Mouse (Mus musculus) thymus, postnatal 0 days (tissue): ENCODE results near the gene Bag5. TPM values are rescaled to one million over a fixed set of nuclear protein-coding genes. Genes with fewer than 3 reads are reported as not detected.
"Not testable (repeated sequence)": the region's sequence is repeated elsewhere in the genome, so short reads cannot be mapped to it uniquely, and the experiment has no call there.

ENCODE experiments used
- DNase-seq: peaks from one replicate; pipeline ENCODE4 v3.0.0-alpha.2; 2015; ENCODE audit warnings: low spot score
- polyA plus RNA-seq: library from polyadenylated mRNA; unstranded; fragments of >200 nt; fragmentation: Nextera tagmentation; extraction: Ambion mirVana; gene quantifications from 2 replicates; pipeline ENCODE4 v1.2.1, GENCODE M21; 2015

Bag5 gene
- polyA plus RNA-seq, 1 experiment from 2014 or later = 54.1 TPM

GRCm38 (mm10) chr12:111736676-111737075, 23.6 kb upstream of the Bag5 start:
- not testable (repeated sequence) for DNase-seq

- DNase-seq = no peak
These were observed 21.9 kb upstream of the Bag5 start for GRCm38 (mm10) chr12:111734912-111735311.

GRCm38 (mm10) chr12:111732921-111733320, 19.9 kb upstream of the Bag5 start:
- DNase-seq = no peak

- DNase-seq = peak; percentile 95
These were observed 19.1 kb upstream of the Bag5 start for GRCm38 (mm10) chr12:111731822-111732807.

- DNase-seq = no peak
These were observed 14.9 kb upstream of the Bag5 start for GRCm38 (mm10) chr12:111727956-111728355.

GRCm38 (mm10) chr12:111726122-111726463, 13.0 kb upstream of the Bag5 start:
- DNase-seq = no peak

GRCm38 (mm10) chr12:111725338-111726121, 12.5 kb upstream of the Bag5 start:
- no peak for DNase-seq

- DNase-seq = no peak
These were observed 11.7 kb upstream of the Bag5 start for GRCm38 (mm10) chr12:111724638-111725337.

GRCm38 (mm10) chr12:111722654-111723053, 9.6 kb upstream of the Bag5 start:
- DNase-seq = no peak

GRCm38 (mm10) chr12:111720222-111720621, 7.2 kb upstream of the Bag5 start:
- no peak for DNase-seq

GRCm38 (mm10) chr12:111718656-111719055, 5.6 kb upstream of the Bag5 start:
- DNase-seq = no peak

GRCm38 (mm10) chr12:111716505-111716904, 3.4 kb upstream of the Bag5 start:
- DNase-seq = no peak

GRCm38 (mm10) chr12:111713880-111714279, 823 bp upstream of the Bag5 start:
- not testable (repeated sequence) for DNase-seq

- no peak for DNase-seq
These were observed 581 bp downstream of the Bag5 start for GRCm38 (mm10) chr12:111712476-111712875.

GRCm38 (mm10) chr12:111710091-111710490, 3.0 kb downstream of the Bag5 start:
- DNase-seq = no peak

- DNase-seq = no peak
These were observed 4.9 kb downstream of the Bag5 start for GRCm38 (mm10) chr12:111708181-111708580.

- DNase-seq = no peak
These were observed 7.7 kb downstream of the Bag5 start for GRCm38 (mm10) chr12:111705186-111705973.

- DNase-seq = no peak
These were observed 8.4 kb downstream of the Bag5 start for GRCm38 (mm10) chr12:111704609-111705008.

- no peak for DNase-seq
These were observed 9.8 kb downstream of the Bag5 start for GRCm38 (mm10) chr12:111703301-111703700.

- no peak for DNase-seq
These were observed 12.1 kb downstream of the Bag5 start for GRCm38 (mm10) chr12:111700920-111701458.
